Mouse (Mus musculus): ENCODE results near the gene Abca1. TPM values are rescaled to one million over a fixed set of nuclear protein-coding genes. Genes with fewer than 3 reads are reported as not detected.

Gene Abca1
- polyA plus RNA-seq, 1 experiment from 2014 or later = 6.1 TPM

- Histone ChIP-seq H3K9me3 (replicated peaks; ENCODE audit: control insufficient read depth, low read length) (no peaks in the 10 kb centered on the region), H3K4me2 (ENCODE audit: low read depth, low read length) (no peak overlapping the region), H3K4me1 (ENCODE audit: control insufficient read depth, insufficient read depth, low read length) (no peaks in the 10 kb centered on the region), H3K27ac (ENCODE audit: low read length) (no peak overlapping the region), H3K36me3 (ENCODE audit: control insufficient read depth, insufficient read depth, low read length) (peaks cover 3% of the 10 kb centered on the region; the same call in 1 of the 2 replicates), H3K4me3 (replicated peaks; ENCODE audit: low read length) (no peak overlapping the region), H3K27me3 (ENCODE audit: control insufficient read depth, insufficient read depth, low read length) (no peaks in the 10 kb centered on the region), H3K9ac (ENCODE audit: low read length) (no peak overlapping the region)
- no peak for ATAC-seq (ENCODE audit: insufficient read depth, low FRiP score)
- WGBS = 70% methylated on average over 3 of the region's 3 CpGs
Observed at GRCm38 (mm10) chr4:53080290-53080689, 79.4 kb downstream of the Abca1 start.

- H3K9ac ChIP-seq (ENCODE audit: low read length) = no peak overlapping the region
- no peaks in the 10 kb centered on the region for H3K27me3 ChIP-seq (ENCODE audit: control insufficient read depth, insufficient read depth, low read length)
- peaks cover 7% of the 10 kb centered on the region; the same call in 1 of the 2 replicates for H3K36me3 ChIP-seq (ENCODE audit: control insufficient read depth, insufficient read depth, low read length)
- no peaks in the 10 kb centered on the region for H3K4me1 ChIP-seq (ENCODE audit: control insufficient read depth, insufficient read depth, low read length)
- WGBS = 88% methylated on average over 2 of the region's 2 CpGs
- H3K4me2 ChIP-seq (ENCODE audit: low read depth, low read length) = no peak overlapping the region
- no peak for ATAC-seq (ENCODE audit: insufficient read depth, low FRiP score)
- no peaks in the 10 kb centered on the region for H3K9me3 ChIP-seq (replicated peaks; ENCODE audit: control insufficient read depth, low read length)
- H3K27ac ChIP-seq (ENCODE audit: low read length) = no peak overlapping the region
- H3K4me3 ChIP-seq (replicated peaks; ENCODE audit: low read length) = no peak overlapping the region
Observed at GRCm38 (mm10) chr4:53078793-53079310, 80.8 kb downstream of the Abca1 start.

GRCm38 (mm10) chr4:53076788-53077350, 82.8 kb downstream of the Abca1 start:
- Histone ChIP-seq H3K27ac (ENCODE audit: low read length) (no peak overlapping the region), H3K4me1 (ENCODE audit: control insufficient read depth, insufficient read depth, low read length) (no peaks in the 10 kb centered on the region), H3K27me3 (ENCODE audit: control insufficient read depth, insufficient read depth, low read length) (no peaks in the 10 kb centered on the region), H3K4me2 (ENCODE audit: low read depth, low read length) (no peak overlapping the region), H3K4me3 (replicated peaks; ENCODE audit: low read length) (no peak overlapping the region), H3K36me3 (ENCODE audit: control insufficient read depth, insufficient read depth, low read length) (peaks cover 7% of the 10 kb centered on the region; the same call in 1 of the 2 replicates), H3K9ac (ENCODE audit: low read length) (no peak overlapping the region), H3K9me3 (replicated peaks; ENCODE audit: control insufficient read depth, low read length) (no peaks in the 10 kb centered on the region)
- WGBS = 90% methylated on average over 4 of the region's 4 CpGs
- ATAC-seq (ENCODE audit: insufficient read depth, low FRiP score) = no peak

- H3K36me3 ChIP-seq (ENCODE audit: control insufficient read depth, insufficient read depth, low read length) = peaks cover 7% of the 10 kb centered on the region; the same call in 1 of the 2 replicates
- no peak overlapping the region for H3K4me3 ChIP-seq (replicated peaks; ENCODE audit: low read length)
- H3K27me3 ChIP-seq (ENCODE audit: control insufficient read depth, insufficient read depth, low read length) = no peaks in the 10 kb centered on the region
- no peaks in the 10 kb centered on the region for H3K9me3 ChIP-seq (replicated peaks; ENCODE audit: control insufficient read depth, low read length)
- no peak overlapping the region for H3K27ac ChIP-seq (ENCODE audit: low read length)
- no peak overlapping the region for H3K9ac ChIP-seq (ENCODE audit: low read length)
- 85% methylated on average over 7 of the region's 7 CpGs for WGBS
- no peaks in the 10 kb centered on the region for H3K4me1 ChIP-seq (ENCODE audit: control insufficient read depth, insufficient read depth, low read length)
- ATAC-seq (ENCODE audit: insufficient read depth, low FRiP score) = no peak
- no peak overlapping the region for H3K4me2 ChIP-seq (ENCODE audit: low read depth, low read length)
Observed at GRCm38 (mm10) chr4:53073025-53073424, 86.7 kb downstream of the Abca1 start.

GRCm38 (mm10) chr4:53062301-53063008, 97.2 kb downstream of the Abca1 start:
- H3K27ac ChIP-seq (ENCODE audit: low read length) = no peak overlapping the region
- H3K4me1 ChIP-seq (ENCODE audit: control insufficient read depth, insufficient read depth, low read length) = no peaks in the 10 kb centered on the region
- H3K4me3 ChIP-seq (replicated peaks; ENCODE audit: low read length) = no peak overlapping the region
- no peak for ATAC-seq (ENCODE audit: insufficient read depth, low FRiP score)
- no peaks in the 10 kb centered on the region for H3K27me3 ChIP-seq (ENCODE audit: control insufficient read depth, insufficient read depth, low read length)
- H3K9me3 ChIP-seq (replicated peaks; ENCODE audit: control insufficient read depth, low read length) = 0 out of 2 replicates have a peak, but pooled peaks cover 4% of the 10 kb centered on the region
- no peak overlapping the region for H3K9ac ChIP-seq (ENCODE audit: low read length)
- 87% methylated on average over 7 of the region's 7 CpGs for WGBS
- H3K36me3 ChIP-seq (ENCODE audit: control insufficient read depth, insufficient read depth, low read length) = no peaks in the 10 kb centered on the region
- no peak overlapping the region for H3K4me2 ChIP-seq (ENCODE audit: low read depth, low read length)

GRCm38 (mm10) chr4:53046238-53047022, 113.3 kb downstream of the Abca1 start:
- Histone ChIP-seq H3K27me3 (ENCODE audit: control insufficient read depth, insufficient read depth, low read length) (no peaks in the 10 kb centered on the region), H3K4me3 (replicated peaks; ENCODE audit: low read length) (no peak overlapping the region), H3K9me3 (replicated peaks; ENCODE audit: control insufficient read depth, low read length) (no peaks in the 10 kb centered on the region), H3K36me3 (ENCODE audit: control insufficient read depth, insufficient read depth, low read length) (0 out of 2 replicates have a peak, but pooled peaks cover 3% of the 10 kb centered on the region), H3K4me2 (ENCODE audit: low read depth, low read length) (no peak overlapping the region), H3K9ac (ENCODE audit: low read length) (no peak overlapping the region), H3K4me1 (ENCODE audit: control insufficient read depth, insufficient read depth, low read length) (no peaks in the 10 kb centered on the region), H3K27ac (ENCODE audit: low read length) (no peak overlapping the region)
- no peak for ATAC-seq (ENCODE audit: insufficient read depth, low FRiP score)
- 60% methylated on average over 9 of the region's 9 CpGs for WGBS

- Histone ChIP-seq H3K36me3 (ENCODE audit: control insufficient read depth, insufficient read depth, low read length) (0 out of 2 replicates have a peak, but pooled peaks cover 3% of the 10 kb centered on the region), H3K27me3 (ENCODE audit: control insufficient read depth, insufficient read depth, low read length) (no peaks in the 10 kb centered on the region), H3K27ac (ENCODE audit: low read length) (no peak overlapping the region), H3K4me3 (replicated peaks; ENCODE audit: low read length) (no peak overlapping the region), H3K9me3 (replicated peaks; ENCODE audit: control insufficient read depth, low read length) (no peaks in the 10 kb centered on the region), H3K9ac (ENCODE audit: low read length) (no peak overlapping the region), H3K4me1 (ENCODE audit: control insufficient read depth, insufficient read depth, low read length) (no peaks in the 10 kb centered on the region), H3K4me2 (ENCODE audit: low read depth, low read length) (no peak overlapping the region)
- 82% methylated on average over 7 of the region's 7 CpGs for WGBS
- ATAC-seq (ENCODE audit: insufficient read depth, low FRiP score) = no peak
Observed at GRCm38 (mm10) chr4:53045807-53046206, 113.9 kb downstream of the Abca1 start.

GRCm38 (mm10) chr4:53043819-53044218, 115.9 kb downstream of the Abca1 start:
- Histone ChIP-seq H3K4me1 (ENCODE audit: control insufficient read depth, insufficient read depth, low read length) (no peaks in the 10 kb centered on the region), H3K9me3 (replicated peaks; ENCODE audit: control insufficient read depth, low read length) (no peaks in the 10 kb centered on the region), H3K27me3 (ENCODE audit: control insufficient read depth, insufficient read depth, low read length) (no peaks in the 10 kb centered on the region), H3K27ac (ENCODE audit: low read length) (no peak overlapping the region), H3K4me3 (replicated peaks; ENCODE audit: low read length) (no peak overlapping the region), H3K9ac (ENCODE audit: low read length) (no peak overlapping the region), H3K36me3 (ENCODE audit: control insufficient read depth, insufficient read depth, low read length) (0 out of 2 replicates have a peak, but pooled peaks cover 3% of the 10 kb centered on the region), H3K4me2 (ENCODE audit: low read depth, low read length) (no peak overlapping the region)
- 84% methylated on average over 8 of the region's 8 CpGs for WGBS
- ATAC-seq (ENCODE audit: insufficient read depth, low FRiP score) = no peak
